Mouse (Mus musculus) megakaryocyte, embryonic 14.5 days (primary cell): Measurements from ENCODE around the gene Pcbp2.

Source experiments
- FLI1 ChIP-seq: IDR thresholded peaks from 2 replicates; pipeline ENCODE4 v1.6.1; 2012; ENCODE audit warnings: low read length, inconsistent platforms, mixed read lengths
- GATA1 ChIP-seq: IDR thresholded peaks from 3 replicates; pipeline ENCODE4 v1.6.1; 2012; ENCODE audit warnings: mixed read lengths, low read length, inconsistent platforms, borderline replicate concordance

DNA sequence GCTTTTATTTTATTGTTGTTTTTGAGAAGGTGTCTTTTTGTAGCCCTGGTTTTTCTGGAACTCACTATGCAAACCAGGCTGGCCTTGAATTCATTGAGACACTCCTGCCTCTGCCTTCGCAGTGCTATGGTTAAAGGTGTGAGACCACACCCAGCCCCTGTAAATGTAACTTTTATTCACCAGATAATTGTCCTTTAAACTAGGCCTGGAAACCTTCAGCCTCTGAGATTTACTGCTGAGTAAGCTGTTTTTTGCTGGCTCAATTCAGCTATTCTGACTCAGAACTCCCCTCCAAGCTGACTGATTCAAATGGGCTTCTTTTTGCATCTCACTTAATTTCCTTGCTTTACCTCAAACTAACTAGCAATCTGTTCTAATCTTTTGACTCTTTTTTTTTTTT lies 43.4 kb upstream of the Pcbp2 start:
- TF ChIP-seq GATA1 (no peak), FLI1 (no peak)
